Mouse (Mus musculus) heart, postnatal 0 days (tissue): ENCODE measurements around the gene Tifab. TPM values are rescaled to one million over a fixed set of nuclear protein-coding genes. Genes with fewer than 3 reads are reported as not detected.

ENCODE experiments used
- ATAC-seq: fragments of 200-750 bp; cut with Nextera tagmentation; 2 replicates; pipeline ENCODE4 v1.8.0; 2017; ENCODE audit warnings: low read depth, moderate number of reproducible peaks, moderate library complexity; ENCODE audit not compliant: insufficient read depth
- DNase-seq: peaks from one replicate; pipeline ENCODE4 v3.0.0-alpha.2; 2016; ENCODE audit warnings: low spot score
- H3K27ac ChIP-seq: fragments of 300-500 bp; sonication (generic); 2 replicates; pipeline ENCODE4 v1.5.1; 2014; ENCODE audit warnings: low read depth, mild to moderate bottlenecking
- H3K27me3 ChIP-seq: fragments of 300-500 bp; sonication (generic); 2 replicates; pipeline ENCODE4 v1.6.1; 2014; ENCODE audit warnings: low read length, mixed read lengths; ENCODE audit not compliant: control insufficient read depth, insufficient read depth
- H3K36me3 ChIP-seq: fragments of 300-500 bp; sonication (generic); replicated peaks from 2 replicates; pipeline ENCODE4 v1.6.1; 2014; ENCODE audit warnings: low read length, mixed read lengths; ENCODE audit not compliant: control insufficient read depth, insufficient read depth
- H3K4me1 ChIP-seq: fragments of 300-500 bp; sonication (generic); 2 replicates; pipeline ENCODE4 v1.6.1; 2014; ENCODE audit warnings: antibody characterized with exemption; ENCODE audit not compliant: control insufficient read depth, insufficient read depth
- H3K4me2 ChIP-seq: fragments of 300-500 bp; sonication (generic); 2 replicates; pipeline ENCODE4 v1.6.1; 2014; ENCODE audit warnings: low read depth, mild to moderate bottlenecking, low read length, moderate library complexity
- H3K4me3 ChIP-seq: fragments of 300-500 bp; sonication (generic); 2 replicates; pipeline ENCODE4 v1.5.1; 2014; ENCODE audit warnings: low read depth, low read length
- H3K9ac ChIP-seq: fragments of 300-500 bp; sonication (generic); replicated peaks from 2 replicates; pipeline ENCODE4 v1.6.1; 2014; ENCODE audit warnings: low read depth, low read length, mixed read lengths
- H3K9me3 ChIP-seq: fragments of 300-500 bp; sonication (generic); replicated peaks from 2 replicates; pipeline ENCODE4 v1.6.1; 2016; ENCODE audit warnings: low read length; ENCODE audit not compliant: control insufficient read depth
- CTCF ChIP-seq: IDR thresholded peaks from 2 replicates; pipeline ENCODE4 v1.5.1; 2016; ENCODE audit warnings: antibody characterized with exemption, control low read depth, low read depth
- EP300 ChIP-seq: IDR thresholded peaks from 2 replicates; pipeline ENCODE4 v1.6.1; 2016; ENCODE audit warnings: antibody characterized with exemption, low read depth
- WGBS: fragments of 180-500 bp; shearing (Covaris S2); extraction: QIAGEN DNeasy Blood & Tissue Kit; methylation state at CpG from one replicate; pipeline ENCODE4 v1.1.7; 2014; 5-methylcytosine and 5-hydroxymethylcytosine counted together
- polyA plus RNA-seq: library from polyadenylated mRNA; unstranded; fragments of >200 nt; fragmentation: Nextera tagmentation; extraction: Ambion mirVana; gene quantifications from 2 replicates; pipeline ENCODE4 v1.2.1, GENCODE M21; 2015
- total RNA-seq: library from RNA; depleted of rRNA; stranded (reverse); fragments of >200 nt; gene quantifications from 2 replicates; pipeline ENCODE4 v1.2.3, GENCODE M21; 2014; ENCODE audit warnings: low replicate concordance

The Tifab gene
- total and polyA plus RNA-seq, 2 experiments from 2014 or later = 0.71 TPM; not detected in 1

DNA sequence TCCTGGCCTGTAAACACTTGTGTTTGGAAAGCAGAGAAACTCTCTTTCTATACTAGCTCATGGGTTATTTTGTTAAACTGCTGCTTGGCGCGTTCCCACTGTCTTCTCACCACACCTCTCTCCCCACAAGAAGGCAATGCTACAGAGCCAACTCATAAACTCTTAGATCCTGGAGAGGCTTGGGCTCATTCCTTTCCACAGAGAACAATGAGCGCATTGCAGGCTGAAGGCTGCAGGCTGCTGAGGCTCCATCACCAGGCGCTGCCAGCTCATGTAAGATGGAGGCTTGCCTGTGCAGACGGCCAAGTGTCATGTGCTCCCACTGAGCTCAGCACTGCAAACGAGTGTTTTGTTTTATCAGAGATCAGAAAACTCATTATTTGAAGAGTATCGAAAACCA, 23.0 kb downstream of the Tifab start:
- DNase-seq = no peak
- Histone ChIP-seq H3K9me3 (no peaks in the 10 kb centered on the region), H3K27ac (peak overlapping the region; percentile 86), H3K4me3 (no peak overlapping the region), H3K36me3 (no peaks in the 10 kb centered on the region), H3K4me1 (peaks cover 26% of the 10 kb centered on the region), H3K27me3 (no peaks in the 10 kb centered on the region), H3K9ac (no peak overlapping the region), H3K4me2 (no peak overlapping the region)
- TF ChIP-seq CTCF (no peak), EP300 (no peak)
- 73% methylated on average over 7 of the region's 7 CpGs for WGBS
- no peak for ATAC-seq

DNA sequence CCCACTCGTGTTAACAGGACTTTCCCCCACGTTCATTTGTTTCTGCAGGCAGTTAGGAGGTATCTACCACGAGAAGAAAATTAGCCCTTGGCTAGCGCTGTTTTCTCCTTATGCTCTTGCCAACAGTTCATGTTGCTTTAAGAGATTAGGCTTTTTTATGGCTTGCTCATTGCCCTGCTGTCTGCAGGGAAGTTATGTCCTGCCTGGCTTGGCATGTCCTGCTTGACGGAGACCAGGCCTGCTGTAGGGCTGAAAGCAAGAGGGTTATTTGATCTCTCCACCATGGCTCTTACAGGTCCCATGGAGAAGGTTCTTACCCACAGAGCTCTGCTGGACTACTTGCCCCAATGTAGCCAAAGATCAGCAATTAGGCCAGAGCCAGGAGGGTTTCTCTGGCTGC, 23.6 kb downstream of the Tifab start:
- no peak for TF ChIP-seq CTCF
- TF ChIP-seq EP300 = peak; percentile 45; the same call in 1 of the 2 replicates
- H3K9ac ChIP-seq = no peak overlapping the region
- H3K27me3 ChIP-seq = no peaks in the 10 kb centered on the region
- H3K4me3 ChIP-seq = no peak overlapping the region
- no peak overlapping the region for H3K4me2 ChIP-seq
- ATAC-seq (peak; percentile 83), DNase-seq (peak; percentile 88)
- 8% methylated on average over 5 of the region's 5 CpGs for WGBS
- peak overlapping the region; percentile 86 for H3K27ac ChIP-seq
- H3K36me3 ChIP-seq = no peaks in the 10 kb centered on the region
- no peaks in the 10 kb centered on the region for H3K9me3 ChIP-seq
- H3K4me1 ChIP-seq = peaks cover 26% of the 10 kb centered on the region

DNA sequence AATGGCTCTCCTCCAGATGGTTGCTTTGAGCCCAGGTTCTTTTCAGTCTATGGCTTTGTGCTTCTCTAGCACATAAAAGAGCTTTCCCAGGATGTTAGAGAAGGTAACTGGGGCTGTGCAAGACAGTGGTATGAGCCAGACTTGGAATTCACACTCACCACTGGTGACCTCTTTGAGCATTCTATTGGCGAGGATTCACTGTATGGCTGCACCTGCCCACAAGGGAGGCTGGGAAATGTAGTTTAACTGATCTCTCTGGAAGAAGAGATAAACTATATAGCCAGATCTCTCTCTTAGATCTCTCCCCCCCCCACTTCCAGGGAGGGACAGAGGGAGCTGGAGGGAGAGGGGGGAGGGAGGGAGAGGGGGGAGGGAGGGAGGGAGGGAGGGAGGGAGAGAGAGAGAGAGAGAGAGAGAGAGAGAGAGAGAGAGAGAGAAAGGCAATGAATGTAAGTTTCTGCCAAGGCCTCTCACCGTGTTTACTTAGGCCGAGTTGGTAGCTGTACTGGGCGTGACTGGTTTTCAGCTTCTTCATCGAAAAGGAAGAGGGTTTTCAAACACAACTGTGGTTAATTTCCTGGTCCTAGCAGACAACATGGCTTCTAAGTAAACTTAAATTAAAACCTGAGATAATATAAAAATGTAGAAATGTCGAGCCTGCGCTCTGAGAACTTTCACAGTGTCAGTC, 25.8 kb downstream of the Tifab start:
- ATAC-seq = no peak
- no peak overlapping the region for H3K9ac ChIP-seq

DNA sequence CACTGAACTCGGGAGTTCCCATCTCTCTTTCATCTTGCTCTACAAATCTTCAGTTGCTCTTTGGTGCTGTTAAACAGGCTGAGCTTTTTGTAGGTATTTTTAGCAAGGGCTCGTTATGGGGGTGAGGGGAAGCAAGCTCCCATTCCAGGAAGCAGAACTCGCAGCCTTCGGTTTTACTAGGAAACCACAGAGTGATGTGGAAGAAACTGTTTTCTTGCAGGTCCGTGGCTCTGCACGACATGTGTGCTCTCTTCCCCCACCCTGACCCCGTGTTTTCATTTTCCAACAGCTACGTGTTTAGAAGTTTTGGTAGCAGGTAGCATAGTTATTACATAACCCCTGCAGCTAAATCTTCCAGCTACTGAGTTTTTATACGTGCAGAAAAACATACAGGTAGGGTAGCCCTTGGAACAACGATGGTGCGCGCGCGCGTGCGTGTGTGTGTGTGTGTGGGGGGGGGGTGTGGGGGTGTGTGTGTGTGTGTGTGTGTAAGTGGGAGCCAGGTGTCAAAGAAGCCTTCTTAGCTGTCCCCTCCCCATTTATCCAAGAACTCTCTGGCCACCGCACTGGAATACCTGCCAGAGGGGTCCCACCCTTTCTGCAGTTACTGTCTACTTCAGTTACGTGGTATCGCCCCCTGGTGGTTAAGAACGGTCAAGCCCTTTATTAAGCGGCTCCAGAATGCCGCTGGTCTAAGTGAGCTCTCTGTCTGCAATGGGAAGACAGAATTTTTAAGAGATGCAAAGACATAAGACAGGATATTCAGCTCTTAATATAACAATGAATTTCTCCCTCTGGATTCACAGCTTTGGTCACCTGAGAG, 27.1 kb downstream of the Tifab start:
- no peaks in the 10 kb centered on the region for H3K36me3 ChIP-seq
- TF ChIP-seq EP300 (no peak), CTCF (peak; percentile 76)
- DNase-seq = peak; percentile 85
- H3K4me3 ChIP-seq = peak overlapping the region; percentile 24
- ATAC-seq = peak; percentile 77
- H3K27me3 ChIP-seq = no peaks in the 10 kb centered on the region
- H3K27ac ChIP-seq = no peak overlapping the region
- peak overlapping the region; percentile 54 for H3K4me2 ChIP-seq
- 29% methylated on average over 22 of the region's 22 CpGs for WGBS
- no peaks in the 10 kb centered on the region for H3K9me3 ChIP-seq
- H3K9ac ChIP-seq = no peak overlapping the region
- peaks cover 15% of the 10 kb centered on the region for H3K4me1 ChIP-seq

More for the DNA sequence above, 25.8 kb downstream of the Tifab start:
- Histone ChIP-seq H3K9me3 (no peaks in the 10 kb centered on the region), H3K27ac (no peak overlapping the region), H3K27me3 (no peaks in the 10 kb centered on the region), H3K4me3 (no peak overlapping the region), H3K4me1 (peaks cover 15% of the 10 kb centered on the region), H3K4me2 (no peak overlapping the region), H3K36me3 (no peaks in the 10 kb centered on the region)
- WGBS = 70% methylated on average over 7 of the region's 7 CpGs
- TF ChIP-seq EP300 (no peak), CTCF (no peak)
- no peak for DNase-seq

DNA sequence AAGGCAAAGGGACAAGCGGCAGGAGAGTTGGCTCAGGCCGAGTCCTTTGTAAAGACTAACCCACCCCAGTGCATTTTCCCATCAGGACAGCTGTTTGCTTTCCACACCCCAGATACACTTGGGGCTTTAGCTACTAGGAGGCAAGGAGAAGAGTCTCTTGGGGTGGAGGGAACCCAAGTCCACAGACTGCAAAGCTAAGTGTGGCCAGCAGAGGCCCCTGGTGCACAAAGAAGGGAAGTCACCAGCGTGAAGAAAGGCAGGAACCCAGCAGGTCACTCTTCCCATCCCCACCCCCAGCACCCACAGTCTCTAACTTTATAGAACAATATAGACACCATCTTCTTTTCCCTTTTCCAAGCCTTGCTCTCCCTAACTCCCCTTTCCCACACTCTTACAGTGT, 33.2 kb downstream of the Tifab start:
- TF ChIP-seq EP300 (no peak), CTCF (peak; percentile 56)
- ATAC-seq (peak; percentile 51; the same call in 1 of the 2 replicates), DNase-seq (no peak)
- Histone ChIP-seq H3K27ac (no peak overlapping the region), H3K4me3 (no peak overlapping the region), H3K4me2 (no peak overlapping the region), H3K4me1 (no peaks in the 10 kb centered on the region; the same call in 1 of the 2 replicates), H3K27me3 (no peaks in the 10 kb centered on the region), H3K9me3 (no peaks in the 10 kb centered on the region), H3K36me3 (no peaks in the 10 kb centered on the region), H3K9ac (no peak overlapping the region)
- 50% methylated on average over 3 of the region's 3 CpGs for WGBS
